Mouse (Mus musculus): ENCODE results near the gene Pif1. TPM values are rescaled to one million over a fixed set of nuclear protein-coding genes. Genes with fewer than 3 reads are reported as not detected.
A peak's percentile ranks its signal among the peaks of the same experiment; 100 is the strongest.

Gene Pif1
- polyA plus RNA-seq, 1 experiment from 2014 or later = 16.1 TPM

DNA sequence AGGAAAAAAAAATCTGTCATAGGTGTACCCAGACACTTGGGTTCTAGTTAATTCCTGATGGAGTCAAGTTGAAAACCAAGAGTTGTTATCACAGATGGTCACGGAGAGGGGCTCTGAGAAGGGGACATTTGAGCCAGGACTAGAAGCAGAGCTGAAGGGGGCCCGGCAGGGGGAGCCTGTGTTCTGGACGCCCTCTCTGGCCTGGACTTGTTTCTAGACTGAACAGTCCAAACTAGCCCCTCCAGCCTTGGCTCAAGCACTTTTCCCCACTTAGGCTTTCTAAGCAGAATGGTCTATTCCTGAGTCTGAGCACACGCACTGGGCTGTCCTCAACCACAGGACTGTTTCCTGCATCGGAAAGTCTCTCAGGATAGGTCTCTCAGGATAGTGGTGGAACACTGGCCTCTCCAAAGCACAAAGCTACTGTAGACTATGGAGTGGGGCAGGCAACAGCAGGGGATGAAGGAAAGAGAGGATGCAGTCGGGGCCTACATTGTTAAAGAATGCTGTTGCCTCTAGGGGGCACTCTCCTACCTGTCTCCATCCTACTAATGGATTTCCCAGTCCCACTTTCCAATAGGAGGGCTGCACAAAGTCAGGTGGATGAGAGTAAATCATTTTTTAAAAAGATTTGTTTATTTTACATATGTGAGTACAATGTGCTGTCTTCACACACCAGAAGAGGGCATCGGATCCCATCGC is 16.6 kb downstream of the Pif1 start:
- no peak for ATAC-seq (ENCODE audit: low read depth)
- WGBS = 44% methylated on average over 8 of the region's 8 CpGs
- peaks cover 4% of the 10 kb centered on the region; the same call in 1 of the 2 replicates for H3K4me1 ChIP-seq (replicated peaks; ENCODE audit: control insufficient read depth, insufficient read depth, low read length)
- no peak overlapping the region for H3K4me2 ChIP-seq (ENCODE audit: low read depth, low read length)
- H3K27ac ChIP-seq (ENCODE audit: low read length) = no peak overlapping the region
- H3K36me3 ChIP-seq (ENCODE audit: control insufficient read depth, insufficient read depth, low read length) = no peaks in the 10 kb centered on the region
- H3K4me3 ChIP-seq (ENCODE audit: low read length) = no peak overlapping the region
- H3K9ac ChIP-seq (ENCODE audit: low read length) = no peak overlapping the region
- H3K9me3 ChIP-seq (ENCODE audit: control insufficient read depth, low read length) = no peaks in the 10 kb centered on the region
- H3K27me3 ChIP-seq (ENCODE audit: control insufficient read depth, insufficient read depth, low read depth, low read length) = no peaks in the 10 kb centered on the region

DNA sequence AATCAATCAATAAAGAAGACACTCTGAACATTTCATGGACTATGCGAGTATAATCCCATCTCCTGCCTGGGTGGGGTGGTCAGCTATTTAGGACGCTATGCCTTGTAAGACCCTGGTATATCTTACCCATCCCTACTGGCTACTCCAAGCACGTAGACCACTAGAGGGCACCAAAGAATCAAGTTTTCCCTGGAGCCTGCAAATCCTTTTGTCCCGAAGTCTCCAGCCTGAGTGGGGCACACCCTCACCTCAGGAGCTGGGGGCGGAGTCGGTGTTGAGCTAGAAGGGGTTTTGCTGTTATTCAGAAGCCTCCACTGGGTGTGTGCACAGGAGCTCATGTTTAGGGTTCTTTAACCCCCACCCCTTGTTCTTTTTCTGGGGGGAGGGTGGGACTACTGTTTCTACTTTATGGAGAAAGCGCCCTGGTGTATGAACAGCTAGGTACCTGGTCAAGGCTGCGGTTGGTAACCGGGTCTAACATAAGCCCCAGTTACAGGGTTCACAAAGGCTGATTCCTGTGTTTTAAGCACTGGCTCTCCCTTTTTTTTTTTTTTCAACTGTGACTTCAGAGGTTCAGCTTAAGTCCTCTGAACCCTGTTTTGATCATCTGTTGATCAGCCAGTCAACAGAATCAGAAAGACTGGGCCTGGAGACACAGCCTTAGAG is 18.6 kb downstream of the Pif1 start:
- Histone ChIP-seq H3K9ac (ENCODE audit: low read length) (no peak overlapping the region), H3K4me3 (ENCODE audit: low read length) (no peak overlapping the region), H3K27ac (ENCODE audit: low read length) (no peak overlapping the region), H3K36me3 (ENCODE audit: control insufficient read depth, insufficient read depth, low read length) (no peaks in the 10 kb centered on the region), H3K9me3 (ENCODE audit: control insufficient read depth, low read length) (no peaks in the 10 kb centered on the region), H3K4me2 (ENCODE audit: low read depth, low read length) (peak overlapping the region; percentile 34), H3K27me3 (ENCODE audit: control insufficient read depth, insufficient read depth, low read depth, low read length) (no peaks in the 10 kb centered on the region), H3K4me1 (replicated peaks; ENCODE audit: control insufficient read depth, insufficient read depth, low read length) (peaks cover 4% of the 10 kb centered on the region; the same call in 1 of the 2 replicates)
- ATAC-seq (ENCODE audit: low read depth) = peak; percentile 88
- WGBS = 7% methylated on average over 9 of the region's 9 CpGs

DNA sequence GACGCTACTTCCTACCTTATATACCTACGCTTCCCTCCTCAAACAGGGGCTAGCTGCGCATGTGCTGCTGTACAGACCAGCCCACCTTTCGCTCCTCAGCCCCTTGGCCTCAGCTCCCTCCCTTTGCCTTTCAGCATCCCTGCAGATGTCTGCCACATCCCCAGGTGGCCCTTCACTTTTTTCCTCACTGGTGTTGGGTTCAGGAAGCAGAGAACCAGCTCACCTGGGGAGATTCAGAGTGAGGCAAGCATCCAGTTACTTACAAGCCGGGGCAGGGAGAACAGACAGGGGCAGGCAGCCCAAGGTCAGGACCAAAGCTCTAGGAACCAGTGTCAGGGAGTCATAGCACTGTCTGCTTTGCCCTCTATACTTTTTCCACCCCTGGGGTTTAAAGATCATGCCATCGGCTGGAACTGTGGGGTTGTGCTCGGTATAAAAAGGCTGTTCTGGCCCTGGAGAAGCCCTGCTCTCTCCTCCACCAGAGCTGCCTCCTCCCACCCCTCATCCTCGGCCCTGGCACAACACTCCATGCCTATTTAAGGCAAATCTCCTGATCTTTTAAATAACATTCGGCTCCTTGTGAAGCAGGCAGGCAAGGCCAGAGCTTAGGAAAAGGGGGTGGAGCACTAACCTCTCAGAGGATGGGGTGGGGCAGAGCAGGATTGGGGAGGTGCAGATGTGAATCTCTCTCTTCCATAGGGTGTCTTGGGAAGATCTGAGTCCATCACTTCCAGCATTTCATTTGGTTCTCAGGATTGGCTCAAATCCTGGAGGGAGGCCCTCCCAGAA is 19.6 kb downstream of the Pif1 start:
- H3K36me3 ChIP-seq (ENCODE audit: control insufficient read depth, insufficient read depth, low read length) = no peaks in the 10 kb centered on the region
- 0 out of 2 replicates have a peak overlapping the region, but pooled peaks have one; percentile 14 for H3K9ac ChIP-seq (ENCODE audit: low read length)
- H3K4me1 ChIP-seq (replicated peaks; ENCODE audit: control insufficient read depth, insufficient read depth, low read length) = peaks cover 4% of the 10 kb centered on the region; the same call in 1 of the 2 replicates
- H3K4me3 ChIP-seq (ENCODE audit: low read length) = no peak overlapping the region
- no peaks in the 10 kb centered on the region for H3K27me3 ChIP-seq (ENCODE audit: control insufficient read depth, insufficient read depth, low read depth, low read length)
- no peaks in the 10 kb centered on the region for H3K9me3 ChIP-seq (ENCODE audit: control insufficient read depth, low read length)
- 44% methylated on average over 9 of the region's 9 CpGs for WGBS
- no peak for ATAC-seq (ENCODE audit: low read depth)
- 0 out of 2 replicates have a peak overlapping the region, but pooled peaks have one; percentile 4 for H3K27ac ChIP-seq (ENCODE audit: low read length)
- no peak overlapping the region for H3K4me2 ChIP-seq (ENCODE audit: low read depth, low read length)

DNA sequence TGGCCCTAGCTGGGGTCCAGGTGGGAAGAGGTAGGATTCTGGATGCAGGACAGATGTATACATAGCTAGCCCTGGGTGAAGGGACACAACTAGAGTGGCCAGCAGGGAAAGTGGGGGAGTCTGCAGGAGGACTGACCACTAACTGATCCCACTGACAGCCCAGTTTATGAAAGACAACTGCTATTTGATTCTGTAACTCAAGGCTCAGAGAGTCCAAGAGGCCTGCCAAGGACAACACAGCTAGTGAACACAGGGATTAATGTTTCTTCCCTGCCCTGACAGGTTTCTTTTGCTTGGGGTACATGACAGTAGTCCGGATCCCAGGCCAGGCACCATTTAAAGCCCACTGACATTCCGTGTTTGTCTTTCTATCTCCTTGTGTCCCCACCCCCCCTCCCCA is 20.2 kb downstream of the Pif1 start:
- ATAC-seq (ENCODE audit: low read depth) = no peak

DNA sequence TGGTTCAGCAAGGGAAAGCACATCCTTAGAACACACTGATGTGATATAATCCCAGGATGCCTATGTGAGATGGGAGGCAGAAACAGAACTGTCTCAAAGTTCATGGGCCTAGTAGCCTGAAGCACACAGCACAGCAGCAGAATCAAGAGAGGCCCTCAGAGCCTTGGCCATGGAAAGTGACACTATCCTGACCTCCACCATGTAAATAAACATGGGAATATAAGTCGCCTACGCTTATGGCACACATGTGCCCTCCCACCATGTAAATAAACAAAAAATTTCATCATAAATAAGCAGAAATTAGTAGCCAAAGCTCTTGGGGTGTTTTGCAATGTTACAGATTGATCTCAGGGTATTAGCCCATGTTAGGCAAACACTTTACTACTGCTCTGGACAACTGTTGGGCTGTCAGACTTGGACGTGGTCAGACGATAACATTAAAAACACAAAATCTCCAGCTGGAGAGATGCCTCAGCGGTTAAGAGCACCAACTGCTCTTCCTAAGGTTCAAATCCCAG is 25.1 kb downstream of the Pif1 start:
- Histone ChIP-seq H3K4me2 (ENCODE audit: low read depth, low read length) (no peak overlapping the region), H3K9me3 (ENCODE audit: control insufficient read depth, low read length) (no peaks in the 10 kb centered on the region), H3K4me1 (replicated peaks; ENCODE audit: control insufficient read depth, insufficient read depth, low read length) (no peaks in the 10 kb centered on the region), H3K4me3 (ENCODE audit: low read length) (no peak overlapping the region), H3K27ac (ENCODE audit: low read length) (no peak overlapping the region), H3K27me3 (ENCODE audit: control insufficient read depth, insufficient read depth, low read depth, low read length) (no peaks in the 10 kb centered on the region), H3K9ac (ENCODE audit: low read length) (no peak overlapping the region), H3K36me3 (ENCODE audit: control insufficient read depth, insufficient read depth, low read length) (no peaks in the 10 kb centered on the region)
- ATAC-seq (ENCODE audit: low read depth) = no peak
- WGBS = 51% methylated on average over 5 of the region's 5 CpGs

More for the DNA sequence above, 20.2 kb downstream of the Pif1 start:
- H3K9me3 ChIP-seq (ENCODE audit: control insufficient read depth, low read length) = no peaks in the 10 kb centered on the region
- H3K4me3 ChIP-seq (ENCODE audit: low read length) = no peak overlapping the region
- peaks cover 4% of the 10 kb centered on the region; the same call in 1 of the 2 replicates for H3K4me1 ChIP-seq (replicated peaks; ENCODE audit: control insufficient read depth, insufficient read depth, low read length)
- no peak overlapping the region for H3K9ac ChIP-seq (ENCODE audit: low read length)
- WGBS = 37% methylated on average over 2 of the region's 2 CpGs
- no peaks in the 10 kb centered on the region for H3K27me3 ChIP-seq (ENCODE audit: control insufficient read depth, insufficient read depth, low read depth, low read length)
- H3K27ac ChIP-seq (ENCODE audit: low read length) = no peak overlapping the region
- no peak overlapping the region for H3K4me2 ChIP-seq (ENCODE audit: low read depth, low read length)
- no peaks in the 10 kb centered on the region for H3K36me3 ChIP-seq (ENCODE audit: control insufficient read depth, insufficient read depth, low read length)

DNA sequence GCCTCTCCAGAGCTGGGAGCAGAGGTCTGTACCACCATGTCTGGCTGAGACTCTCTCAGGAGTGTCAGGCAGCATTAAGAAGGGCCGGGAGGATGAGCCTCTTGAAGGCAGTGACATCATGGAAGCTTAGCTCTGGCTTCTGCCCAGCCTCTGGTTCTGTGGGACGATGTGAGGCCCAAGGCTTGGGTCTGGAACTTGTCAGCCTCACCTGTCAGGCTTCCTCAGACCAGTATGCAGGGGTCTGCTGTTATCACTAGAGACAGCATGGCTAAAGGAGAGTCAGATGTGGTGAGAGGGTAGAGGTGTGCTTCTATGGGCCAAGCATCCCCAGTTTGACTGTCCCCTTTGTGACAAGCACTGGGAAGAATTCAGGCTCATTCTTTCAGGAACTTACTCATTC is 26.1 kb downstream of the Pif1 start:
- Histone ChIP-seq H3K9me3 (ENCODE audit: control insufficient read depth, low read length) (no peaks in the 10 kb centered on the region), H3K4me1 (replicated peaks; ENCODE audit: control insufficient read depth, insufficient read depth, low read length) (no peaks in the 10 kb centered on the region), H3K4me2 (ENCODE audit: low read depth, low read length) (no peak overlapping the region), H3K27ac (ENCODE audit: low read length) (no peak overlapping the region), H3K27me3 (ENCODE audit: control insufficient read depth, insufficient read depth, low read depth, low read length) (no peaks in the 10 kb centered on the region), H3K36me3 (ENCODE audit: control insufficient read depth, insufficient read depth, low read length) (no peaks in the 10 kb centered on the region), H3K9ac (ENCODE audit: low read length) (no peak overlapping the region), H3K4me3 (ENCODE audit: low read length) (no peak overlapping the region)
- ATAC-seq (ENCODE audit: low read depth) = no peak
- WGBS = 40% methylated on average over 2 of the region's 2 CpGs

DNA sequence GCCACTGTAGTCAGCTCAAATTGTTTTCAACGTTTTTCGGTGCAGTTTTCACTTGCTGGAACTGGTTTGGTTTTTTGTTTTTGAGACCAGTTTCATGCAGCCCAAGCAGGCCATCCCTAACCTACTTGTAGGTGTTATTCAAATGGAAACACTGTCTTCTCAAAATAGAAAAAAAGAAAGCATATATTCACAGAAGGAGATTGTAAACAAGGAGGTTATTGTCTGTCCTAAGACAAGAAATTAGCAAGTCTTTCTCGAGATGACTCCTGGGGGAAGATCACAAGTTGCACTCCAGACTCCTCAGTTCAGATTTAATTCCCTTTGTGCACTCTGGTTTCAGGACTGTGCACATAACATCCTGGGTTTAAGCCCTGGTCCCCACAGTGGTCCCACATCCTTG is 32.4 kb downstream of the Pif1 start:
- no peaks in the 10 kb centered on the region for H3K36me3 ChIP-seq (ENCODE audit: control insufficient read depth, insufficient read depth, low read length)
- no peak for ATAC-seq (ENCODE audit: low read depth)
- no peaks in the 10 kb centered on the region for H3K4me1 ChIP-seq (replicated peaks; ENCODE audit: control insufficient read depth, insufficient read depth, low read length)
- H3K27me3 ChIP-seq (ENCODE audit: control insufficient read depth, insufficient read depth, low read depth, low read length) = no peaks in the 10 kb centered on the region
- no peak overlapping the region for H3K9ac ChIP-seq (ENCODE audit: low read length)
- 66% methylated on average over 3 of the region's 3 CpGs for WGBS
- no peak overlapping the region for H3K27ac ChIP-seq (ENCODE audit: low read length)
- no peak overlapping the region for H3K4me3 ChIP-seq (ENCODE audit: low read length)
- H3K9me3 ChIP-seq (ENCODE audit: control insufficient read depth, low read length) = no peaks in the 10 kb centered on the region
- no peak overlapping the region for H3K4me2 ChIP-seq (ENCODE audit: low read depth, low read length)

DNA sequence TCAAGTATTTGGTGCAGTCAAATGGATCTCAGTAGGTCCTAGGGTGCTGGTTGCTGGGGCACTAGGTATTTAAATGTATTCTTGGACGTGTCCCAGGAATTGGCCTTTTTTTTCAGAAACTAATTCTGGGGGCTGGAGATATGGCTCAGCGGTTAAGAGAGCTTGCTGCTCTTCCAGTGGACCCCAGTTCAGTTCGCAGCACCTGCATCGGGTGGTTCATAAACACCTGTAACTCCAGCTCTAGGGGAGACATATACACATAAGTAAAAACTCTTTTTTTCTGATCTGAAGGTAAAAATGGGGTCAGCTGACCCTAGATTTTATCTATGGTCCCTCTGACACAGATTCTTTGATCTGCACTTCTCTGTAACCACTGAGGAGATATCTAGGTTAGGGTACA is 34.2 kb downstream of the Pif1 start:
- no peak overlapping the region for H3K4me2 ChIP-seq (ENCODE audit: low read depth, low read length)
- no peak overlapping the region for H3K27ac ChIP-seq (ENCODE audit: low read length)
- no peaks in the 10 kb centered on the region for H3K36me3 ChIP-seq (ENCODE audit: control insufficient read depth, insufficient read depth, low read length)
- WGBS = 83% methylated on average over 4 of the region's 4 CpGs
- H3K4me1 ChIP-seq (replicated peaks; ENCODE audit: control insufficient read depth, insufficient read depth, low read length) = no peaks in the 10 kb centered on the region
- no peak overlapping the region for H3K9ac ChIP-seq (ENCODE audit: low read length)
- no peaks in the 10 kb centered on the region for H3K9me3 ChIP-seq (ENCODE audit: control insufficient read depth, low read length)
- no peak for ATAC-seq (ENCODE audit: low read depth)
- no peak overlapping the region for H3K4me3 ChIP-seq (ENCODE audit: low read length)
- no peaks in the 10 kb centered on the region for H3K27me3 ChIP-seq (ENCODE audit: control insufficient read depth, insufficient read depth, low read depth, low read length)

DNA sequence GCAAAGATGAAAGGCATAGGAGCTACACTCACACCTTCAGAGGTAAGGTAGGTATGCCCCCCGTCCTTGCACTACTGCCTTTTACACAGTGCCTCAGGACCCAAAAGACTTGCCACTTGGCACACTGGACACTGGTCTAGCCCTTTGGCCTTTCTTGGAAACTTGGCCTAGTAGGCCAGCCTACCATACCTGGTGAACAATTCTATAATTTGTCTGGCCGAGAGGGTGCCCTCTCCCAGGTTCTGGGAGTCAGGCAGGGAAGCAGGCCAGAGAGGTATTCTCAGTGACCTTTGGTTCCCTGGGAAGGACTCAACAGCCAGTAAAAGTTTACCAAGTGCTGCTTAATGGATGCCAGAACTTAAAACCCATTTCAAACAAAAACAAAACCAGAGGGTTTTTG is 34.7 kb downstream of the Pif1 start:
- no peaks in the 10 kb centered on the region for H3K9me3 ChIP-seq (ENCODE audit: control insufficient read depth, low read length)
- no peak for ATAC-seq (ENCODE audit: low read depth)
- no peaks in the 10 kb centered on the region for H3K36me3 ChIP-seq (ENCODE audit: control insufficient read depth, insufficient read depth, low read length)
- H3K4me3 ChIP-seq (ENCODE audit: low read length) = no peak overlapping the region
- WGBS = 67% methylated on average over 2 of the region's 2 CpGs
- no peak overlapping the region for H3K27ac ChIP-seq (ENCODE audit: low read length)
- 0 out of 2 replicates have a peak, but pooled peaks cover 2% of the 10 kb centered on the region for H3K27me3 ChIP-seq (ENCODE audit: control insufficient read depth, insufficient read depth, low read depth, low read length)
- H3K4me2 ChIP-seq (ENCODE audit: low read depth, low read length) = no peak overlapping the region
- no peak overlapping the region for H3K9ac ChIP-seq (ENCODE audit: low read length)
- no peaks in the 10 kb centered on the region for H3K4me1 ChIP-seq (replicated peaks; ENCODE audit: control insufficient read depth, insufficient read depth, low read length)
